Mouse (Mus musculus): ENCODE data around the gene Smlr1. TPM values are rescaled to one million over a fixed set of nuclear protein-coding genes. Genes with fewer than 3 reads are reported as not detected.

The Smlr1 gene
- polyA plus RNA-seq, 1 experiment from 2014 or later: 2.2 TPM

DNA sequence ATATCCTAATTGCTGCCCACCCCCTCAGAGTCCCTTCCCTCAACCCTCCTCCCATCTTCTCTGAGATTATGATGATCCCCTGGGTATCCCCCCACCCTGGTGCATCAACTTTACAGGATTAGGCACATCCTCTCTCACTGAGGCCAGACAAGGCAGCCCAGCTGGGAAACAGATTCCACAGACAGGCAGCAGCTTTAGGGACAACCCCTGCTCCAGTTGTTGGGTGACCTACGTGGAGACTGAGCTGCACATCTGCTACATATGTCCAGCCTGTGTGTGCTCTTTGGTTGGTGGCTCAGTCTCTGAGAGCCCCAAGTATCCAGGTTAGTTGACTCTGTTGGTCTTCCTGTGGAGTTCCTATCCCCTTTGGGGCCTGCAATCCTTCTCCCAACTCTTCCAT, 2.7 kb upstream of the Smlr1 start:
- WGBS: 56% methylated on average over 1 of the region's 1 CpGs
- Histone ChIP-seq H3K36me3 (ENCODE audit: control insufficient read depth, insufficient read depth, low read length) (no peaks in the 10 kb centered on the region), H3K4me1 (replicated peaks; ENCODE audit: control insufficient read depth, insufficient read depth, low read length) (no peaks in the 10 kb centered on the region), H3K9me3 (ENCODE audit: control insufficient read depth, low read length) (no peaks in the 10 kb centered on the region), H3K4me2 (no peak overlapping the region), H3K27ac (ENCODE audit: low read depth, low read length) (no peak overlapping the region), H3K4me3 (ENCODE audit: low read depth, low read length) (no peak overlapping the region), H3K9ac (ENCODE audit: low read depth, low read length) (no peak overlapping the region), H3K27me3 (replicated peaks; ENCODE audit: control insufficient read depth, insufficient read depth, low read length) (no peaks in the 10 kb centered on the region)
- DNase-seq (ENCODE audit: low spot score) (no peak), ATAC-seq (replicated peaks; ENCODE audit: low FRiP score) (no peak)

DNA sequence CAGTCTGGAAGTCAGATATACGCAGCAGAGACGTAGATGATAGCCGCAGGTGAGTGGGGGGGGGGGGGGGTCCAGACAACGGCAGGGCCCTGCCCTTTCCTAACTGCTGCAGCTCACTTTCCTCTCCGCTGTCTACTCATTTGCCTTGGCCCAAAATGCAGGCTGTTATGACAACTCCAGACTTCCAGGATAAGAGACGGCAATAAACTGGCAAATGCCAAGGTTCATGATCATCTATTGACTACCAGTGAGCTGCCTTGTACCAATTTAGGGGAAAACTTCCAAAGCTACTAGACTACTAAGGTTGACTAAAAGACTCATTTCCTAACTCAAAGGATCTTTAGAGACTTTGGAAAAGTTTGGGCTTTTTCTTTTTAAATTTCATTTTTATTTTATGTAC, 554 bp upstream of the Smlr1 start:
- Histone ChIP-seq H3K27ac (ENCODE audit: low read depth, low read length) (no peak overlapping the region), H3K4me2 (no peak overlapping the region)
- no peak for ATAC-seq (replicated peaks; ENCODE audit: low FRiP score)

DNA sequence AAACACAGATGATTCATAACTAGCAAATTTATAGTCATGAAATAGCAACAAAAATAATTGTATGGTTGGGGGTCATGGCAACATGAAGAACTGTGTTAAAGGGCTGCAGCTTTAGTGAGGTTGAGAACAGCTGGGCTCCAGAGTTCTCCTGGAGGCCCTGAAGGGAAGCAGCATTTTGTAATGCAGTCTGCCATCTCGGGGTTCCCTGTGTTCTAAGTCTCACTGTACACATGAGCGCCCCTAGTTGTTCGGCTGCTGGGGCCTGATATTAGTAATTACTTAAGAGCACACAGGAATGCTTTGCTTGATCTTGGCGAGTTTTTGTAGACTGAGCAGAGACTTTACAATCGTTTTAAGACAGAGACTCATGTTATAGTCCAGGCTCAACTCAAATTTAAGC, 1.6 kb downstream of the Smlr1 start:
- Histone ChIP-seq H3K9me3 (ENCODE audit: control insufficient read depth, low read length) (no peaks in the 10 kb centered on the region), H3K4me2 (no peak overlapping the region), H3K4me3 (ENCODE audit: low read depth, low read length) (no peak overlapping the region), H3K27me3 (replicated peaks; ENCODE audit: control insufficient read depth, insufficient read depth, low read length) (no peaks in the 10 kb centered on the region), H3K36me3 (ENCODE audit: control insufficient read depth, insufficient read depth, low read length) (no peaks in the 10 kb centered on the region), H3K9ac (ENCODE audit: low read depth, low read length) (no peak overlapping the region), H3K4me1 (replicated peaks; ENCODE audit: control insufficient read depth, insufficient read depth, low read length) (no peaks in the 10 kb centered on the region), H3K27ac (ENCODE audit: low read depth, low read length) (no peak overlapping the region)
- DNase-seq (ENCODE audit: low spot score): no peak
- ATAC-seq (replicated peaks; ENCODE audit: low FRiP score): no peak
- WGBS: 81% methylated on average over 5 of the region's 5 CpGs

More for the DNA sequence above, 554 bp upstream of the Smlr1 start:
- Histone ChIP-seq H3K9ac (ENCODE audit: low read depth, low read length) (no peak overlapping the region), H3K4me3 (ENCODE audit: low read depth, low read length) (no peak overlapping the region), H3K4me1 (replicated peaks; ENCODE audit: control insufficient read depth, insufficient read depth, low read length) (no peaks in the 10 kb centered on the region), H3K9me3 (ENCODE audit: control insufficient read depth, low read length) (no peaks in the 10 kb centered on the region), H3K27me3 (replicated peaks; ENCODE audit: control insufficient read depth, insufficient read depth, low read length) (no peaks in the 10 kb centered on the region), H3K36me3 (ENCODE audit: control insufficient read depth, insufficient read depth, low read length) (no peaks in the 10 kb centered on the region)
- WGBS: 85% methylated on average over 6 of the region's 6 CpGs
- no peak for DNase-seq (ENCODE audit: low spot score)

DNA sequence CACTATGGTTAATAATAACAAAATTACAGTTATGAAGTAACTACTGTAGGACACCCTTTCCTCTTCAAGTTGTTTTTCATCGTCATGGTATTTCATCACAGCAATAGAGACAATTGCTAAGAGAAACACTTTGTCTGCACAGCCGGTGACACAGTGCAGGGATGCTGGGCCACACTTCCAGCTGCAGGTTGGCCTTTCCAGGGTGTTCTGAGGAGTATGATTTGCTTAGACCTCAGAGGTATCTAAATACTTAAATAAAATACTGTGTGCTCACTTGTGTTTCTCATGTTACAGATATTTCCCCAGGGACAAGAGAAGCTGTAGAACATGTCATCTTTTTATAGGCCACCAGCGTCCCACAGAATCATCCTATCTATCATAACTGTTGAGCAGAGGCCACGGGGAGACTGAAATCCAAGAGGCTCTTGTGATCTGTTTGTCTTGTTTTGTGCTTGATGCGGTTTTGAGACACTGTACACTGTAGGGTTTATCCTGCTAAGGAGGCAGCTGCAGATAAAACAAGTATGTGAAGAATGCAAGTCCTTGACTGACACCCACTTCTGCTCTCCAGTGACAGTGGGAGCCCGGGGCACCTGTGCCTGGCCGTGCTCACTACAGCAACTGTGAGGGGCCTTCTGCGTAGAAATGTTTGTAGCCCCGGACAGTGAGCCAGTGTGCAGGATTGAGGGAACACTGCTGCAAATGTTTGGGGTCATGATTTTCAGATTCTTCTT, 2.4 kb downstream of the Smlr1 start:
- WGBS: 69% methylated on average over 9 of the region's 9 CpGs
- no peak for DNase-seq (ENCODE audit: low spot score)

DNA sequence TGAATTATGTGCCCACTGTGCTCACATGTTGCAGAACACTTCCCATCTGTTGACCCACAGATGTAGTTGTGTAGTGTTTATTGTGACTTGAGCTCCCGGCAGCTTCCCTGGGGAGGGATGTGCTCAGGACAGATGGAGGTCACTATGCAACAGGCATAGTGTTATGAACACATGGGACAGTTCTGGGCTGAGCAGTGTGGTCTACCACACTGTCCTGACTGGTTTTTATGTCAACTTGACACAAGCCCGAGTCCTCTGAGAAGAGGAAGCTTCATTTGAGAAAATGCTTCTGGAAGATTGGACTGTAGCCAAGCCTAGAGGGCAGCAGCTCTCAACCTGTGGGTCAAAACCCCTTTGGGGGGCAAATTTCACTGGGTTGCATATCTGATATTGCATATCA, 3.0 kb downstream of the Smlr1 start:
- H3K4me3 ChIP-seq (ENCODE audit: low read depth, low read length): no peak overlapping the region
- DNase-seq (ENCODE audit: low spot score) (no peak), ATAC-seq (replicated peaks; ENCODE audit: low FRiP score) (no peak)
- no peaks in the 10 kb centered on the region for H3K4me1 ChIP-seq (replicated peaks; ENCODE audit: control insufficient read depth, insufficient read depth, low read length)
- H3K36me3 ChIP-seq (ENCODE audit: control insufficient read depth, insufficient read depth, low read length): no peaks in the 10 kb centered on the region
- no peak overlapping the region for H3K4me2 ChIP-seq
- H3K9me3 ChIP-seq (ENCODE audit: control insufficient read depth, low read length): no peaks in the 10 kb centered on the region
- H3K9ac ChIP-seq (ENCODE audit: low read depth, low read length): no peak overlapping the region
- WGBS: 66% methylated on average over 2 of the region's 2 CpGs
- H3K27ac ChIP-seq (ENCODE audit: low read depth, low read length): no peak overlapping the region
- H3K27me3 ChIP-seq (replicated peaks; ENCODE audit: control insufficient read depth, insufficient read depth, low read length): no peaks in the 10 kb centered on the region

More for the DNA sequence above, 2.4 kb downstream of the Smlr1 start:
- Histone ChIP-seq H3K4me3 (ENCODE audit: low read depth, low read length) (no peak overlapping the region), H3K27ac (ENCODE audit: low read depth, low read length) (no peak overlapping the region), H3K4me2 (no peak overlapping the region), H3K4me1 (replicated peaks; ENCODE audit: control insufficient read depth, insufficient read depth, low read length) (no peaks in the 10 kb centered on the region), H3K9ac (ENCODE audit: low read depth, low read length) (no peak overlapping the region), H3K9me3 (ENCODE audit: control insufficient read depth, low read length) (no peaks in the 10 kb centered on the region), H3K36me3 (ENCODE audit: control insufficient read depth, insufficient read depth, low read length) (no peaks in the 10 kb centered on the region), H3K27me3 (replicated peaks; ENCODE audit: control insufficient read depth, insufficient read depth, low read length) (no peaks in the 10 kb centered on the region)
- no peak for ATAC-seq (replicated peaks; ENCODE audit: low FRiP score)

DNA sequence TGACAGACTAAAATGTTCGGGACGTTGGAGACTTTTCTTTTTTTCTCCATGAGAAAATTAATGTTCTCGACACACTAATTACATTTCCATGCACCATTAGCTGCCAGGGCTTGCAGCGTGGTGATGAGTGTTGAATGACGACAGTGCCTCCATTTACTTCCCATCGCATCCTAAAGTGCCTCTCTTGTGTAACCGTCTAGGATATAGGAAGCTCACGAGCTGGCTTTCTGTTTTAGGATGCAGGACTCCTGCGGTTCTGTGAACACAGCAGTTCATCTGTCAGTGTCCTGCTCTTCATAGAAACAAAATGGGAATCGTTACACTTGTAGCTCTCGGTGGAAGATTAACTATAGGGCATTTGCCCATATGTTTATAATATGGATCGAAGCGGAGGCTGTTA, 4.7 kb downstream of the Smlr1 start:
- no peaks in the 10 kb centered on the region for H3K27me3 ChIP-seq (replicated peaks; ENCODE audit: control insufficient read depth, insufficient read depth, low read length)
- DNase-seq (ENCODE audit: low spot score) (no peak), ATAC-seq (replicated peaks; ENCODE audit: low FRiP score) (no peak)
- H3K4me2 ChIP-seq: no peak overlapping the region
- H3K4me1 ChIP-seq (replicated peaks; ENCODE audit: control insufficient read depth, insufficient read depth, low read length): no peaks in the 10 kb centered on the region
- 78% methylated on average over 13 of the region's 13 CpGs for WGBS
- no peak overlapping the region for H3K4me3 ChIP-seq (ENCODE audit: low read depth, low read length)
- no peaks in the 10 kb centered on the region for H3K9me3 ChIP-seq (ENCODE audit: control insufficient read depth, low read length)
- H3K9ac ChIP-seq (ENCODE audit: low read depth, low read length): no peak overlapping the region
- no peaks in the 10 kb centered on the region for H3K36me3 ChIP-seq (ENCODE audit: control insufficient read depth, insufficient read depth, low read length)
- no peak overlapping the region for H3K27ac ChIP-seq (ENCODE audit: low read depth, low read length)

DNA sequence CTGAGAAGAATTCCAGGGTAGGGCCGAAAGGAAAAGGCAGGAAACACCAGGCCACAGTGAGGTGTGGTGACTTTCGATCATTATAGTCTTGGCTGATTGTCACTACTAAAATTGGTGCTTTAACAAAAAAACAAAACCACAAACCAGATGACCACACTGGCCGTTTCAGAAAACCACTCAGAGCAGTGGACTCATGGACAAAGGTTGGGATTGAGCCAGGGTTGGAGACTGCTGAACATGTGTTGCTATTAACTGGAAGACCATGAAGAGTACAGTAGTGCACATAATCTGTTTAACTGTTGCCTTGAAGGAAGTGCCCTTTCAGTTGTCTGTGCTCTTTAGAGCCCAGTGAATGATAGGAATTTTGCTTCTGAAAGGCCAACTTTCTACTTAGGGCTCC, 8.9 kb downstream of the Smlr1 start:
- no peak overlapping the region for H3K4me3 ChIP-seq (ENCODE audit: low read depth, low read length)
- H3K27me3 ChIP-seq (replicated peaks; ENCODE audit: control insufficient read depth, insufficient read depth, low read length): no peaks in the 10 kb centered on the region
- no peaks in the 10 kb centered on the region for H3K9me3 ChIP-seq (ENCODE audit: control insufficient read depth, low read length)
- no peak overlapping the region for H3K9ac ChIP-seq (ENCODE audit: low read depth, low read length)
- H3K4me1 ChIP-seq (replicated peaks; ENCODE audit: control insufficient read depth, insufficient read depth, low read length): no peaks in the 10 kb centered on the region
- no peak overlapping the region for H3K27ac ChIP-seq (ENCODE audit: low read depth, low read length)
- no peak overlapping the region for H3K4me2 ChIP-seq
- no peaks in the 10 kb centered on the region for H3K36me3 ChIP-seq (ENCODE audit: control insufficient read depth, insufficient read depth, low read length)
- WGBS: 84% methylated on average over 3 of the region's 3 CpGs
- DNase-seq (ENCODE audit: low spot score) (no peak), ATAC-seq (replicated peaks; ENCODE audit: low FRiP score) (no peak)

DNA sequence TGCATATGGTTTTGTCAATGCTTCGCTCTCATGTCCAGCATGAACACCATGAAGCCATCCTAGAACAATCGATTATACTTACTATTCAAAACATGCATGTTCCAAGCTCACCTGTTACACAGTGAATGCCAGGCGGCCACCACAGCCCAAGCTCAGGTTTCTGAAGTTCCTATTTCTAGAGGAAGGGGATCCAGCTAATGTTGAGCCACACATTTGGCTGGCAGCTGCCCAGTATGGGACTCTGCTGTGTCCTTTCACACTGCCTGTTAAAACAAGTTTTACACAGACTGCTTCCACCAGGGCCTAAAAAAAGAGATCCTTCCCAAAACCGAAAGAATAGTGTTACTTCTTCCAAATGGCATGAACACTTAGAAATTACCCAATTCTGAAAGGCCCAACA, 9.4 kb downstream of the Smlr1 start:
- Histone ChIP-seq H3K9me3 (ENCODE audit: control insufficient read depth, low read length) (no peaks in the 10 kb centered on the region), H3K36me3 (ENCODE audit: control insufficient read depth, insufficient read depth, low read length) (no peaks in the 10 kb centered on the region), H3K27ac (ENCODE audit: low read depth, low read length) (no peak overlapping the region), H3K27me3 (replicated peaks; ENCODE audit: control insufficient read depth, insufficient read depth, low read length) (no peaks in the 10 kb centered on the region), H3K4me1 (replicated peaks; ENCODE audit: control insufficient read depth, insufficient read depth, low read length) (no peaks in the 10 kb centered on the region), H3K4me3 (ENCODE audit: low read depth, low read length) (no peak overlapping the region), H3K9ac (ENCODE audit: low read depth, low read length) (no peak overlapping the region), H3K4me2 (no peak overlapping the region)
- ATAC-seq (replicated peaks; ENCODE audit: low FRiP score) (no peak), DNase-seq (ENCODE audit: low spot score) (no peak)
- 83% methylated on average over 4 of the region's 4 CpGs for WGBS

DNA sequence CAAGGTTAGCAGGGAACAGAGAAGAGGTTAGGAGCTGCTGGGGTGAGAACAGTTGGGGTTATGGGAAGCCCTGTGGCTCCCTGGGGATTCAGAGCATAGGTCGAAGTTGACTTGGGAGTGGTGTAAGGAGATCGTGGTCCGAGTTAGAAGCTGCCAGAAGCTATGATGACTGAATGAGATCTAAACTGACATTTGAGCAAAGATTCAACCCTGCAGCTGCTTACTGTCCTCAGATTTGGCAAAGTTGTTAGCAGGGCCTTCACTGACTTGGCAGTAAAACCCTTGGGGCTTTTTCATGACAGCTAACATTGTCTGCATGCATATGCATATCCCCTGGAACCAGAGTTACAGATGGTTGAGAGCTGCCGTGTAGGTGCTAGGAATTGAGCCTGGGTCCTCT, 9.9 kb downstream of the Smlr1 start:
- DNase-seq (ENCODE audit: low spot score) (no peak), ATAC-seq (replicated peaks; ENCODE audit: low FRiP score) (no peak)
- H3K4me1 ChIP-seq (replicated peaks; ENCODE audit: control insufficient read depth, insufficient read depth, low read length): no peaks in the 10 kb centered on the region
- H3K9ac ChIP-seq (ENCODE audit: low read depth, low read length): no peak overlapping the region
- no peaks in the 10 kb centered on the region for H3K9me3 ChIP-seq (ENCODE audit: control insufficient read depth, low read length)
- H3K27me3 ChIP-seq (replicated peaks; ENCODE audit: control insufficient read depth, insufficient read depth, low read length): no peaks in the 10 kb centered on the region
- H3K27ac ChIP-seq (ENCODE audit: low read depth, low read length): no peak overlapping the region
- no peaks in the 10 kb centered on the region for H3K36me3 ChIP-seq (ENCODE audit: control insufficient read depth, insufficient read depth, low read length)
- H3K4me2 ChIP-seq: no peak overlapping the region
- H3K4me3 ChIP-seq (ENCODE audit: low read depth, low read length): no peak overlapping the region
- WGBS: 75% methylated on average over 4 of the region's 4 CpGs

Measured in liver, embryonic 11.5 days (tissue).